Mouse (Mus musculus): Measurements from ENCODE around the gene Rtbdn. TPM values are rescaled to one million over a fixed set of nuclear protein-coding genes. Genes with fewer than 3 reads are reported as not detected.

Rtbdn gene
- polyA plus RNA-seq, 1 experiment: not detected

DNA sequence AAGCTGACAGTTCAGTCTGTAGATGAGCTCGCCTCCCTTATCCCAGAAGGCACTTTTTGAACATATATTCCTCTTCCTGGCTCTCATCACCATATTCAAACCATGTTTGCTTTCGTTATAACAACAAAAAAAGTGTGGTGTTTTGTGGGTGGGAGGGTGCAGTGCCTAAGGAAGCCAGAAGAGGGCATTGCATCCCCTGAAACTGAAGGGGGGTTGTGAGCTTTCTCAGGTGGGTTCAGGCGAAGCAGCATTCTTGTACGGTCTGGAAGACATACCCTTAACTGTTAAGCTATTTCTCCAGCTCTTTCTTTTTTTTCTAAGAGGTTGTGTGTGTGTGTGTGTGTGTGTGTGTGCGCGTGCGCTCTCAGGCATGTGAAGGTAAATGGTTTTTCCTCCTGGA lies 28.6 kb downstream of the Rtbdn start:
- H3K4me3 ChIP-seq (replicated peaks; ENCODE audit: control insufficient read depth, low read depth, low read length): no peak overlapping the region
- WGBS: 30% methylated on average over 7 of the region's 7 CpGs
- peaks cover 1% of the 10 kb centered on the region; the same call in 1 of the 2 replicates for H3K4me1 ChIP-seq (ENCODE audit: control insufficient read depth, insufficient read depth, low read length)
- H3K27ac ChIP-seq (ENCODE audit: control insufficient read depth, insufficient read depth, low read depth, low read length, poor library complexity): peak overlapping the region; percentile 98
- TF ChIP-seq CTCF (IDR thresholded peaks at IDR 0.05; ENCODE audit: control insufficient read depth, insufficient read depth, low read length): peak; percentile 91
- no peak for TF ChIP-seq POLR2A (IDR thresholded peaks at IDR 0.05; ENCODE audit: borderline replicate concordance, control insufficient read depth, low read depth, low read length)

DNA sequence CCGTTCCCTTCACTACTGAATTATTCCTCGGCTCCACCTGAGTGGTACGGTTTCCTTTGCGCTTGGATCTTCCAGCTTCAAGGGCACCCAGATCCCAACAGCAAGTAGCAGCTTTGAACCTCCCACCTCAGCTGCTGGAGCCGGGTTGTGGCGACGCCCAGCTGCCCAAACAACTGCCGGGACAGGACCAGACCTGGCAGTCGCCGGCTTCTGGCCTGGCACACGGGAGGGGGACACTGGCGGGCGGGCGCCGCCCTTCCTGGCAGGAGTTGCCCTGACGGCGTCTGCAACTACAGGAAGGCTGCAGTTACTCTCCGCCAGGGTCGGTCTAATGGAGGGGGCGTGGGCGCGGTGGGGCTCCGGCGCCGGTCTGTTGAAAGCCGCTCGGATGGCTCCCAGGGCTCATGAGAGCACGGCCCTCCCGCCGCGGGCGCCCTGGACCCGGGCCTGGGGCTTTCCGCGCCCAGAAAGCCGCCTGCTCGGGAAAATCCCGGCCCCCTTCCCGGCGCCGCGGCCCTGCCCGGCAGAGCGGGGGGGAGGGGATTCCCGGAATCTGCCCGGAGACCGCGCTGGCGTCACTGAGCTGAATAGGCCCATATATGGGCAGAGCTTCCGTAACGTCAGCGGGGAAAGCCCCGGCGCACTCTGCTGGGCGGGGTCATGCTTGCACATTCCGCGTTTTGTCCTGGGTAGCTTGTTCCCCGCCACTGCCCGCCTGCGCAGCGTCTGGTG lies 29.4 kb downstream of the Rtbdn start:
- Histone ChIP-seq H3K4me1 (ENCODE audit: control insufficient read depth, insufficient read depth, low read length) (peaks cover 3% of the 10 kb centered on the region), H3K4me3 (replicated peaks; ENCODE audit: control insufficient read depth, low read depth, low read length) (peak overlapping the region; percentile 51), H3K27ac (ENCODE audit: control insufficient read depth, insufficient read depth, low read depth, low read length, poor library complexity) (peak overlapping the region; percentile 98)
- WGBS: under 1% methylated on average over 61 of the region's 61 CpGs
- TF ChIP-seq POLR2A (IDR thresholded peaks at IDR 0.05; ENCODE audit: borderline replicate concordance, control insufficient read depth, low read depth, low read length): peak; percentile 79; the same call in 1 of the 2 replicates
- TF ChIP-seq CTCF (IDR thresholded peaks at IDR 0.05; ENCODE audit: control insufficient read depth, insufficient read depth, low read length): no peak

DNA sequence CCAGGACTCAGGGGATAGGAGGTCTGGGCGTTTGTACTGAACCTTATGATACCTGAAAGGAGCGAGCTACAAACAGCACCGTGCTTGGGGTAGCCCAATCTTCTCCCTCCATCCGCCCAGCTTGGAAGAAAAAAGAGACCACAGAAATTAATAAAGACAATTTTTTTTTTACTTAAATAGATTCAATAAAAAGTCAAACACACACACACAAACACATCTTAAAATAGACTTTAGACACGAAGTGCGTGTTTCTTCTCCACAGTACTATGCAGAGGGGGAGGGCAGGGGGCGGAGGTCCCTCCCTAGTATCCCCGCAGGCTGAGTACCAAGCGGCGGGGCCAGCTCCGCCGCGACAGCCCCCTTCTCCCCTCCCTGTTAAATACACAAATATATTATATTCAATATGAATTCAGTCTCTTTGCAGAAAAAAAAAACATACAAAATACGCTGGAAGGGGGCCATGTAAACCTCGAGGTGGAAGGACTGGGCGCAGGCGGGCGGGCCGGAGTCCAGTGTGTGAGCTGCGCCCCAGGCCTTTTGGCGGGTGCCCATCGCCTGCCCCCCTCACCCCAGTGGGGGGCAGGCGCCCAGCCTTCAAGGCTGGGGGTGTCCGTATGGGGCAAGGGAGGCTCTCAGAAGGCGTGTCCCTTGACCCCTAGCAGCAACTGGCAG lies 30.1 kb downstream of the Rtbdn start:
- peaks cover 7% of the 10 kb centered on the region for H3K4me1 ChIP-seq (ENCODE audit: control insufficient read depth, insufficient read depth, low read length)
- TF ChIP-seq CTCF (IDR thresholded peaks at IDR 0.05; ENCODE audit: control insufficient read depth, insufficient read depth, low read length) (no peak), POLR2A (IDR thresholded peaks at IDR 0.05; ENCODE audit: borderline replicate concordance, control insufficient read depth, low read depth, low read length) (no peak)
- peak overlapping the region; percentile 89 for H3K4me3 ChIP-seq (replicated peaks; ENCODE audit: control insufficient read depth, low read depth, low read length)
- peak overlapping the region; percentile 98 for H3K27ac ChIP-seq (ENCODE audit: control insufficient read depth, insufficient read depth, low read depth, low read length, poor library complexity)
- 1% methylated on average over 25 of the region's 25 CpGs for WGBS

DNA sequence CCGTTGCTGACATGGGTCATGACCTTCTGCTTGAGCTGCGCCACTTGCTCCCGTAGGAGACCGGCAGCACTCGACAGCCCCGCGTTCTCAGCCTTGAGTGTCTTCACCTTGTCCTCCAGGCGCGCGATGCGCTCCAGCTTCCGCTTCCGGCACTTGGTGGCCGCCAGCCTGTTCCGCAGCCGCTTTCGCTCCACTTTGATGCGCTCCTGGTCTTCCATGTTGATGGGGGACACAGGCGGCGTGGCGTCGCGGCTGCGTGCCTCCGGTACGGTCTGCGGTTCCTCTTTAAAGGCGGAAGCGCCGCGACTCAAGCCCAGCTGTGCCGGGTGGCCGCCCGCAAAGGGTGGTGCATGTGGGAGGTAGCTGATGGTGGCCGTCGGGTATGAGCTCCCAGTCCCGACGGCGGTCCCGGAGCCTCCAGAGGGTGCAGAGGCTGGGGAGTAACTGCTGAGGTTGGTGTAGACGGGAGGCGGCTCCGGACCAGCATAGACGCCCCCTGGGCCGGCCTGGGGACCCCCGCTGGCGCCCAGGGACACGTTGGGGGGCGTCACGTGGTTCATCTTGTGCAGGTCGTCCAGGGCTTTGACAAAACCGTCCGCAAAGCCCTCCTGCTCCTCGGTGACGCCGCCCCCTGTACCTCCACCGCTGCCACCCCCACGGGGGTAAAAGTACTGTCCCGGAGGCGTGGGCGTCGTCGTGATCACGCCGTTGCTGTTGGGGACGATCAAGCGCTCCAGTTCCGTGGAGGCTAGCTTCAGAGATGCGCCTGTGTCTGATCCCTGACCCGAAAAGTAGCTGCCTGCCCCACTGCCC lies 30.9 kb downstream of the Rtbdn start:
- Histone ChIP-seq H3K4me3 (replicated peaks; ENCODE audit: control insufficient read depth, low read depth, low read length) (peak overlapping the region; percentile 89), H3K4me1 (ENCODE audit: control insufficient read depth, insufficient read depth, low read length) (peaks cover 11% of the 10 kb centered on the region), H3K27ac (ENCODE audit: control insufficient read depth, insufficient read depth, low read depth, low read length, poor library complexity) (peak overlapping the region; percentile 98)
- WGBS: under 1% methylated on average over 69 of the region's 70 CpGs
- no peak for TF ChIP-seq CTCF (IDR thresholded peaks at IDR 0.05; ENCODE audit: control insufficient read depth, insufficient read depth, low read length)
- peak; percentile 76; the same call in 1 of the 2 replicates for TF ChIP-seq POLR2A (IDR thresholded peaks at IDR 0.05; ENCODE audit: borderline replicate concordance, control insufficient read depth, low read depth, low read length)

DNA sequence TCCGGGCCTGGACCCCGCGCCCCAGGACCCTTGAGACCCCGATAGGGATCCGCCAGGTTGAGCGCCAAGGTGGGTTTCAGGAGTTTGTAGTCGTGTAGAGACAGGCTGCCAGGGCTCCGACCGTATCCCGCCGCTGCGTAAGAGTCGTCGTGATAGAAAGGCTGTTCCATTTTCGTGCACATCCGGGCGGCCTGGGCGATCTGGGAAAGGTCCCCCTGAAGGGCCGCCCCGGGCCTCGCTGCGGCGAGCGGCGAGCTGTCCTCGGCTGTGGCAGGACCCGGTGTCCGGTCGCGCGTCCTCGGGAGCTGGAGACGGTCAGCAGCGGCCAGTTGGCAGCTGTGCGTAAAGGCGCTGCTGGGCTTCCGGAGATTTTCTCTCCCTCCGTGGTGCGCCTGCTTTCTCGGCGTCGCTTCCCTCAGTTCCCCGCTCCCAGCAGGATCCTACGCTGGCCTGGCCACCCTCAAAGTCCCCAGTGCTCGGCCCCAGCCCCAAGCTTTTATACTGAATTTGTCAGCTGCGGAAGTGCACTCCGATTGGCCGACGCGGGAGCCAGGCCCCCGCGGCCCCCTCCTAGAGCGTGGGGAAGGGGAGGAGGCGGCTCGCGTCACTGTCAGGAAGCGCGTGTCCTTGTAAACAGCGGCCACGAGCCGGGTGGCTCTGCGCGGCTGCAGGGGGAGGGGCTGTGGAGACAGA lies 31.6 kb downstream of the Rtbdn start, which contains the start of gene Junb:
Junb (minus strand) TSS at position 471 of the 693 bp plus-strand sequence.
- peaks cover 13% of the 10 kb centered on the region for H3K4me1 ChIP-seq (ENCODE audit: control insufficient read depth, insufficient read depth, low read length)
- peak within 1 kb of the TSS; percentile 89 for H3K4me3 ChIP-seq (replicated peaks; ENCODE audit: control insufficient read depth, low read depth, low read length)
- under 1% methylated on average over 63 of the region's 63 CpGs for WGBS
- TF ChIP-seq CTCF (IDR thresholded peaks at IDR 0.05; ENCODE audit: control insufficient read depth, insufficient read depth, low read length): no peak
- peak; percentile 100 for TF ChIP-seq POLR2A (IDR thresholded peaks at IDR 0.05; ENCODE audit: borderline replicate concordance, control insufficient read depth, low read depth, low read length)
- H3K27ac ChIP-seq (ENCODE audit: control insufficient read depth, insufficient read depth, low read depth, low read length, poor library complexity): peak within 1 kb of the TSS; percentile 98

DNA sequence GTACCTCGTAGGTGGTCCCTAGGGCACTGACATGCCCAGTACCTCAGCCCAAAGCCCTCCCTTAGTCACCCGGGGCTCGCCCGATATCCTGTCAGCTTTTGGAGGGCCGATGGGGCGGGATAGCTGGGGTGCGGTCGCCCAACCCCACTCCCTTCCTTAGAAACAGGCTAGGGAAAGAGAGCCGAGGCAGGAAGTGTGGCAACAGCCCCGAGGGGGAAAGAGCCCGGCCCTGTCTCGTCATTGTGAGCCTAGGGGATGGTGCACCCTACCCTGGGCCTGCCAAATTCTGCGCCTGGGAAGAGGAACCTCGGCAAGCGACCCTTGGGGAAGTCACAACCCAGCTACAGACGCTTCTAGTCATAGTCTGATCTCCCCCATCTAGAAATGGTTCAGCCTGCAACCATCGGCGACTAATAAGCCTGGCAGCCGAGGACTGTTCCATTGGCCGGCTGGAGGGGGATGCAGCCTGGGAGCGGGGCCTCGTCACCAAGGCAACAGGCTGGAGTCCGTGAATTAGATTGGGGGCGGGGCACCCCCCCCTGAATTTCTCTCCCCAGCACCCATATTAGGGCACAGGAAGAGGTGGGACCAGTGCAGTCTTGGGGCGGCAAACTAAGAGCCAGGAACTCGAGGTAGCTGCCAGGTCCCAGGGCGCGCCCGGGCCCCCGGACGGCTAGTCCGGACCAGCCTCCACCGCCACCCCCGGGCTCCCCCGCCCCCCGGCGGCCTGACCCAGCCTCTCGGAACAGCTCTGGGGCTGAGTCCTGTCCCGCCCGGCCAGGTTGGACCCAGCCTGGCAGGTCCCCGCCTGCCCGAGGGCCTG lies 33.0 kb downstream of the Rtbdn start:
- TF ChIP-seq POLR2A (IDR thresholded peaks at IDR 0.05; ENCODE audit: borderline replicate concordance, control insufficient read depth, low read depth, low read length): peak; percentile 49; the same call in 1 of the 2 replicates
- no peak for TF ChIP-seq CTCF (IDR thresholded peaks at IDR 0.05; ENCODE audit: control insufficient read depth, insufficient read depth, low read length)
- Histone ChIP-seq H3K4me1 (ENCODE audit: control insufficient read depth, insufficient read depth, low read length) (peaks cover 15% of the 10 kb centered on the region), H3K4me3 (replicated peaks; ENCODE audit: control insufficient read depth, low read depth, low read length) (peak overlapping the region; percentile 29), H3K27ac (ENCODE audit: control insufficient read depth, insufficient read depth, low read depth, low read length, poor library complexity) (peak overlapping the region; percentile 95)
- WGBS: 2% methylated on average over 42 of the region's 42 CpGs
